8 mouse cellular contexts compared by ENCODE assay signal in the genomic region with DNA sequence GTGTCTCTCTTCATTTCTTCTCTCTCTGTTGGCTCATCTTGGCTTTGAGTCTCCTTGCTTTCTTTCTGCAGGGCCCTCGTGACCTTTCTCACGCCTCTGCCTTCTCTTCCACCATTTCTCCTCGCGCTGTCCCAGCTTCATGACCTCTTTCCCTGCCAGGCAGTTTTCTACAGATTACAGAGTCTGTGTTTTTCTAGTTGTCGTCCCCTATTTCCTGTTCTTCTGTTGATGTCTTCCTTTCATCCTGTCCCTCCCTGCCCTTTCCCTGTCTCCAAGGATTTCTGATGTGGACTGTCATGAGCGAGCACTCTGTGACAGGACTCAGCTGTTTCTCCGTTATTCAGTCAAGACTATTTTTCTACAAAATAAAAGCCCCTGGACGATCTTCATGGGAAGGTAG.
DNase-seq lines count a peak whose midpoint lies in the region; ATAC-seq lines count a peak whose summit lies in the region.

No protein-coding gene starts in this region.

- 62% methylated on average over 8 of the region's 8 CpGs for WGBS in forebrain, embryonic 12.5 days
- 77% methylated on average over 8 of the region's 8 CpGs for WGBS in forebrain, embryonic 14.5 days

- H3K4me1 ChIP-seq in forebrain, embryonic 12.5 days: peaks cover 7% of the 10 kb centered on the region; the same call in 1 of the 2 replicates
- no peaks in the 10 kb centered on the region for H3K4me1 ChIP-seq in forebrain, embryonic 14.5 days (ENCODE audit: control insufficient read depth, insufficient read depth, low read length)

- H3K36me3 ChIP-seq in forebrain, embryonic 12.5 days (replicated peaks): no peaks in the 10 kb centered on the region
- H3K36me3 ChIP-seq in forebrain, embryonic 14.5 days (ENCODE audit: control insufficient read depth, insufficient read depth, low read length): no peaks in the 10 kb centered on the region

- no peaks in the 10 kb centered on the region; the same call in 1 of the 2 replicates for H3K27me3 ChIP-seq in forebrain, embryonic 12.5 days
- no peaks in the 10 kb centered on the region for H3K27me3 ChIP-seq in forebrain, embryonic 14.5 days (replicated peaks; ENCODE audit: control insufficient read depth, insufficient read depth, low read length)

- peak; percentile 5 for DNase-seq in adrenal gland, postnatal 10 days
- DNase-seq in adrenal gland, postnatal 4 days (ENCODE audit: low spot score in 2 of 2): no peak
- DNase-seq in embryo, embryonic 11 days: peak; percentile 42
- DNase-seq in heart, postnatal 25 days (ENCODE audit: low spot score): peak; percentile 37
- peak; percentile 19 to 42 for DNase-seq in kidney, postnatal 36 days
- no peak for DNase-seq in forebrain, embryonic 14.5 days (ENCODE audit: low spot score)

- H3K4me3 ChIP-seq in forebrain, embryonic 12.5 days (replicated peaks): no peak overlapping the region
- H3K4me3 ChIP-seq in forebrain, embryonic 14.5 days (ENCODE audit: low read depth, low read length): no peak overlapping the region

- H3K9ac ChIP-seq in forebrain, embryonic 12.5 days: no peak overlapping the region
- H3K9ac ChIP-seq in forebrain, embryonic 14.5 days (ENCODE audit: low read length): no peak overlapping the region

- H3K4me2 ChIP-seq in forebrain, embryonic 12.5 days: no peak overlapping the region
- no peak overlapping the region for H3K4me2 ChIP-seq in forebrain, embryonic 14.5 days (ENCODE audit: low read length)

- no peaks in the 10 kb centered on the region for H3K9me3 ChIP-seq in forebrain, embryonic 12.5 days
- H3K9me3 ChIP-seq in forebrain, embryonic 14.5 days (replicated peaks; ENCODE audit: control insufficient read depth, low read length): no peaks in the 10 kb centered on the region

- H3K27ac ChIP-seq in forebrain, embryonic 12.5 days: no peak overlapping the region
- H3K27ac ChIP-seq in forebrain, embryonic 14.5 days (ENCODE audit: low read depth, low read length): no peak overlapping the region

- no peak for ATAC-seq in megakaryocyte progenitor cell, adult 5-6 weeks (replicated peaks; ENCODE audit: poor library complexity)
- no peak for ATAC-seq in forebrain, embryonic 12.5 days (ENCODE audit: low FRiP score)
- ATAC-seq in forebrain, embryonic 14.5 days: no peak

- intact Hi-C loops in heart, postnatal 25 days (cut with DNase I): loop anchor here (5.0 kb wide), 1 partner anchor 56 kb away; no protein-coding TSS in a partner anchor

Comparison
In these comparisons a context has a peak if more than half of its experiments do, and no peak if none do; other contexts are left out.
1. DNase-seq: peak in adrenal gland, postnatal 10 days (single experiment), embryo, embryonic 11 days (single experiment), heart, postnatal 25 days (single experiment) and kidney, postnatal 36 days (2 of 2); none in adrenal gland, postnatal 4 days (0 of 2) and forebrain, embryonic 14.5 days (single experiment).